Mouse (Mus musculus) kidney, postnatal 0 days (tissue): ENCODE data around the gene Chd5. TPM values are rescaled to one million over a fixed set of nuclear protein-coding genes. Genes with fewer than 3 reads are reported as not detected.

ENCODE experiments used
- ATAC-seq: fragments of 200-750 bp; cut with Nextera tagmentation; replicated peaks from 2 replicates; pipeline ENCODE4 v1.8.0; 2017; ENCODE audit warnings: low read depth, moderate number of reproducible peaks, moderate TSS enrichment, moderate library complexity; ENCODE audit not compliant: low FRiP score
- DNase-seq: peaks from one replicate; pipeline ENCODE4 v3.0.0-alpha.2; 2016; ENCODE audit warnings: low spot score
- H3K27ac ChIP-seq: fragments of 300-500 bp; sonication (generic); 2 replicates; pipeline ENCODE4 v1.5.1; 2014; ENCODE audit warnings: mild to moderate bottlenecking
- H3K27me3 ChIP-seq: fragments of 300-500 bp; sonication (generic); 2 replicates; pipeline ENCODE4 v1.6.1; 2014; ENCODE audit warnings: low read length, mixed read lengths; ENCODE audit not compliant: insufficient read depth
- H3K36me3 ChIP-seq: fragments of 300-500 bp; sonication (generic); 2 replicates; pipeline ENCODE4 v1.6.1; 2014; ENCODE audit warnings: low read length, mixed read lengths; ENCODE audit not compliant: insufficient read depth
- H3K4me1 ChIP-seq: fragments of 300-500 bp; sonication (generic); replicated peaks from 2 replicates; pipeline ENCODE4 v1.6.1; 2014; ENCODE audit warnings: antibody characterized with exemption, low read length, mixed read lengths; ENCODE audit not compliant: insufficient read depth
- H3K4me2 ChIP-seq: fragments of 300-500 bp; sonication (generic); 2 replicates; pipeline ENCODE4 v1.6.1; 2014; ENCODE audit warnings: mild to moderate bottlenecking, low read length, moderate library complexity, mixed read lengths
- H3K4me3 ChIP-seq: fragments of 300-500 bp; sonication (generic); replicated peaks from 2 replicates; pipeline ENCODE4 v1.5.1; 2014; ENCODE audit warnings: low read depth, low read length
- H3K9ac ChIP-seq: fragments of 300-500 bp; sonication (generic); 2 replicates; pipeline ENCODE4 v1.6.1; 2014; ENCODE audit warnings: low read depth, low read length
- H3K9me3 ChIP-seq: fragments of 300-500 bp; sonication (generic); replicated peaks from 2 replicates; pipeline ENCODE4 v1.6.1; 2016; ENCODE audit warnings: low read length, inconsistent platforms, mixed read lengths
- CTCF ChIP-seq: IDR thresholded peaks from 2 replicates; pipeline ENCODE4 v1.5.1; 2016; ENCODE audit warnings: antibody characterized with exemption, low read depth, mild to moderate bottlenecking, moderate library complexity
- WGBS: fragments of 180-500 bp; shearing (Covaris S2); extraction: QIAGEN DNeasy Blood & Tissue Kit; methylation state at CpG from one replicate; pipeline ENCODE4 v1.1.7; 2014; 5-methylcytosine and 5-hydroxymethylcytosine counted together
- polyA plus RNA-seq: library from polyadenylated mRNA; unstranded; fragments of >200 nt; fragmentation: Nextera tagmentation; extraction: Ambion mirVana; gene quantifications from 2 replicates; pipeline ENCODE4 v1.2.1, GENCODE M21; 2015

The Chd5 gene
- polyA plus RNA-seq, 1 experiment from 2014 or later = 0.04 TPM

DNA sequence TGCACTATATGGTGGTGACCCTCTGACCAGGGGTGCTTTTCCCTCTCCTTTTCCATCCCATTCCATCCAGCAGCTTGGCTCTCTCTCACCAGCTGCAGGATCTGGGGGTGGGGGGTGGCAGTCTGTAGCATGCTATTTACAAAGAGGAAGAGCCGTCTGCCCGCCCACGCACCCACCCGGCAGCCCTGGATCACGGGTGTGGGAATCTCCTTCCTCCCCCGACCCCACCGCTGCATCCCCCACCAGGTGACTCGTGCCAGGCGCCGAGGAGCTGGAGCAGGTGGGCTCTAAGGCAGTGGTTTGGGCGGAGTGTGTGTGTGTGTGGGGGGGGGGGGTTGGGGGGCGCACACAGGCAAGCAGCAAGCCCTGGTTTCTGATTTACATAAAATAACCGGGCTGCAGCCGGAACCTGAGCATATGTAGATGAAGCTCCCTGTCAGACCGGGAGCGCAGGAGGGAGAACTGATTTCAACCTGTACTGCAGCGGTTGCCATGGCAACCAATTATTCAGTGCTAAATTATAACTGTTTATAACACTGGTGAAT, 11.5 kb downstream of the Chd5 start:
- Histone ChIP-seq H3K27ac (no peak overlapping the region), H3K9me3 (no peaks in the 10 kb centered on the region), H3K27me3 (0 out of 2 replicates have a peak, but pooled peaks cover 8% of the 10 kb centered on the region), H3K4me2 (no peak overlapping the region), H3K9ac (no peak overlapping the region), H3K4me3 (no peak overlapping the region), H3K36me3 (no peaks in the 10 kb centered on the region), H3K4me1 (no peaks in the 10 kb centered on the region)
- 4% methylated on average over 16 of the region's 17 CpGs for WGBS
- no peak for TF ChIP-seq CTCF
- ATAC-seq = no peak
- no peak for DNase-seq

GRCm38 (mm10) chr4:152350722-152351421, 12.4 kb downstream of the Chd5 start:
- ATAC-seq = no peak
- Histone ChIP-seq H3K27ac (no peak overlapping the region), H3K36me3 (no peaks in the 10 kb centered on the region), H3K9ac (no peak overlapping the region), H3K27me3 (0 out of 2 replicates have a peak, but pooled peaks cover 8% of the 10 kb centered on the region), H3K9me3 (no peaks in the 10 kb centered on the region), H3K4me2 (no peak overlapping the region), H3K4me1 (no peaks in the 10 kb centered on the region), H3K4me3 (no peak overlapping the region)
- DNase-seq = no peak
- WGBS = 17% methylated on average over 8 of the region's 8 CpGs
- TF ChIP-seq CTCF = no peak

DNA sequence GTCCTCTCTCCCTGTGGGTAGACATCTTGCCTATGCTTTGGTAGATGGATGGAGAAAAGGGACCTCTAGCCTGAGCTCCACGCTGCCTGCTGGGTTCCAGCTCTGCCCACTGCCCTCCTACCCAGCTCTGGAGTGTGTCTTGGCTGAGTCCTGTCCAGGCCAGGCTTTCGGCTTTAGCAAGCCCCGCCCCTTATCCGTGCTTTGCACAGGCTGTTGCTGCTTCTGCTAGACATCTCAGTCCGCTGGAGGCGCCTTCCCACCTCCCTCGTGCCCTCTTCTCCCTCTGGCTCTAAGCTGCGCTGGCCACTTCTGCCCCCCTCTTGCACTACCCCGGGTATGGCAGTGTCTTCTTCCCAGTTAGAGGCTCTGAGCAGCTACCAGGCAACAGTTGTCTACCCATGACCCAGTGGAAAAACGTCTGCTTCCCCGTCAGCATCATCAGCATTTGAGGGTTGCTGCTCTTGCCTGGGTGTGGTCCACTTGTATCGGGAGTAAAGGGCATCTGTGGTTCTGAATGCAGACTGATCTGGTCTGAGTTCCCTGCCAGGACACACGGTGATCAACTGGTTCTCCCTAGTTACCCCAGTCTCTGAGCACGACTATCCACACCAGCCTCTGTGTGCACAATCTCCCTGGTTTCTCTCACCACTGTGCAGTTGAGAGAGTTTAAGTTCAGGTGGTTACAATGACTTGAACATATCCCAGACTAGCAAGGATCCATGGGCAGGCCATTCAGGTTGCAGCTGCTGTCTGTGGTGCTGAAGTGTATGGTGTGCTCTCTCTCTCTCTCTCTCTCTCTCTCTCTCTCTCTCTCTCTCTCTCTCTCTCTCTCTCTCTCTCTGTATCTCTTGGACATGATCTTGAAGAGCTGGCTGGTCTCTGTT, 13.2 kb downstream of the Chd5 start:
- Histone ChIP-seq H3K4me3 (no peak overlapping the region), H3K9me3 (no peaks in the 10 kb centered on the region), H3K4me1 (no peaks in the 10 kb centered on the region), H3K4me2 (no peak overlapping the region), H3K9ac (no peak overlapping the region), H3K36me3 (no peaks in the 10 kb centered on the region), H3K27me3 (0 out of 2 replicates have a peak, but pooled peaks cover 8% of the 10 kb centered on the region), H3K27ac (no peak overlapping the region)
- DNase-seq (peak; percentile 58), ATAC-seq (0 out of 2 replicates have a peak, but pooled peaks have one; percentile 3)
- TF ChIP-seq CTCF = no peak
- 17% methylated on average over 14 of the region's 14 CpGs for WGBS

DNA sequence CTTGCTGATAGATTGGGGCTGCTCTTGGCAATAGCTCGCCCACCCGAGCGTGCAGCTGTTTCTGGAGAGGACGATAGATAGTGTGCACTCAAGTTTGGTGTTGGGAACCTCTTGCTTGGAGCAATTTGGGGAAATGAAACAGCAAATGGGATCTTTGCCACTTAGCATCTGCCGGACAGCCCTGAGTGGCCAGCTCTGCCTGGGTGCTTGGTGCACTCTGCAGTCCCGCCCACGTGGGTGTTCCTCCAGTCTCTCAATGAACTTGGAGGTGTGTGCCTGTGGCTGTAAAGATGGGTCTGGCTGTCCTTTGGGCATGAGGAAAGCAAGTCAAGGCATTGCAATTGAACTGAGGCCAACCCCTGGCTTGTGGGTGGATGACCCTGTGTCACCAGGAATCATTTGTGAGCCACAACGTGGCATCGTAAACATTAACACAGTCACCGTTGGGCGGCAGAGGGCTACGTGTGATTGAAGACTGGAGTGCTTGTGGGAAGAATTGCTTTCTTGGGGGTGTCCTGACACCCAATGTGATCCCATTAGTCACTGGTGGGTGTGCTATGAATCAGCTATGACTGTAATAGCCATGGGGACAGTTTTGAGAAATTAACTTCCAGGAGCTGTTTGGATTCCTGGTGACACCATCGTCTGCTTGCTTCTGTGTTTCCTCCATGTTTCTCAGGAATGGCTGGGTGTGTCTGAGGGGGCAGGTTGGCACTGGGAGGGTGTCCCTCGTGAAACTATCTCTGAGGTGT, 15.6 kb downstream of the Chd5 start:
- 0 out of 2 replicates have a peak, but pooled peaks cover 8% of the 10 kb centered on the region for H3K27me3 ChIP-seq
- WGBS = 59% methylated on average over 14 of the region's 14 CpGs
- no peaks in the 10 kb centered on the region for H3K9me3 ChIP-seq
- no peak overlapping the region for H3K4me3 ChIP-seq
- no peaks in the 10 kb centered on the region for H3K36me3 ChIP-seq
- no peak overlapping the region for H3K4me2 ChIP-seq
- no peak overlapping the region for H3K9ac ChIP-seq
- H3K4me1 ChIP-seq = no peaks in the 10 kb centered on the region
- no peak for DNase-seq
- no peak overlapping the region for H3K27ac ChIP-seq
- TF ChIP-seq CTCF = no peak
- ATAC-seq = no peak

GRCm38 (mm10) chr4:152355672-152356071, 17.2 kb downstream of the Chd5 start:
- H3K4me3 ChIP-seq = no peak overlapping the region
- no peak for TF ChIP-seq CTCF
- DNase-seq = no peak

More at GRCm38 (mm10) chr4:152355672-152356071, 17.2 kb downstream of the Chd5 start:
- H3K9ac ChIP-seq = no peak overlapping the region
- no peaks in the 10 kb centered on the region for H3K36me3 ChIP-seq
- H3K27ac ChIP-seq = no peak overlapping the region
- H3K9me3 ChIP-seq = no peaks in the 10 kb centered on the region
- 0 out of 2 replicates have a peak, but pooled peaks cover 6% of the 10 kb centered on the region for H3K27me3 ChIP-seq
- no peak for ATAC-seq
- H3K4me2 ChIP-seq = no peak overlapping the region
- WGBS = 76% methylated on average over 7 of the region's 7 CpGs
- no peaks in the 10 kb centered on the region; the same call in 1 of the 2 replicates for H3K4me1 ChIP-seq
